Mouse (Mus musculus) spleen, adult 18-20 months (tissue): ENCODE measurements around the gene Map3k1.

Experiments
- DNase-seq, 2 experiments: peaks; one replicate each; pipeline ENCODE4 v3.0.0; 2022; ENCODE audit warnings: mixed read lengths in 2 of 2

Gene Map3k1

GRCm38 (mm10) chr13:111808637-111809465, at the start of gene Map3k1:
Gene Map3k1, minus strand, starts transcription at chr13:111808993.
- peak; percentile 71 to 80 for DNase-seq

- no peak for DNase-seq
Observed at GRCm38 (mm10) chr13:111856786-111857455, 48.1 kb upstream of the Map3k1 start.

GRCm38 (mm10) chr13:111856232-111856631, 47.4 kb upstream of the Map3k1 start:
- no peak for DNase-seq

GRCm38 (mm10) chr13:111852451-111853224, 43.8 kb upstream of the Map3k1 start:
- no peak for DNase-seq

GRCm38 (mm10) chr13:111850046-111850837, 41.4 kb upstream of the Map3k1 start:
- no peak for DNase-seq

- DNase-seq: peak; percentile 26 to 43
Observed at GRCm38 (mm10) chr13:111845471-111845870, 36.7 kb upstream of the Map3k1 start.

GRCm38 (mm10) chr13:111844313-111844712, 35.5 kb upstream of the Map3k1 start:
- no peak for DNase-seq

- no peak for DNase-seq
Observed at GRCm38 (mm10) chr13:111835787-111836186, 27.0 kb upstream of the Map3k1 start.

- DNase-seq: no peak
Observed at GRCm38 (mm10) chr13:111834613-111835012, 25.8 kb upstream of the Map3k1 start.

- DNase-seq: no peak
Observed at GRCm38 (mm10) chr13:111829473-111829872, 20.7 kb upstream of the Map3k1 start.

- no peak for DNase-seq
Observed at GRCm38 (mm10) chr13:111827481-111827880, 18.7 kb upstream of the Map3k1 start.

- no peak for DNase-seq
Observed at GRCm38 (mm10) chr13:111824178-111824577, 15.4 kb upstream of the Map3k1 start.

GRCm38 (mm10) chr13:111821727-111822375, 13.1 kb upstream of the Map3k1 start:
- no peak for DNase-seq

- peak; percentile 66 to 68 for DNase-seq
Observed at GRCm38 (mm10) chr13:111819618-111820385, 11.0 kb upstream of the Map3k1 start.

- no peak for DNase-seq
Observed at GRCm38 (mm10) chr13:111819106-111819505, 10.3 kb upstream of the Map3k1 start.

GRCm38 (mm10) chr13:111818216-111818903, 9.6 kb upstream of the Map3k1 start:
- no peak for DNase-seq

GRCm38 (mm10) chr13:111817773-111818172, 9.0 kb upstream of the Map3k1 start:
- no peak for DNase-seq

- no peak for DNase-seq
Observed at GRCm38 (mm10) chr13:111816431-111816830, 7.6 kb upstream of the Map3k1 start.

- no peak for DNase-seq
Observed at GRCm38 (mm10) chr13:111815486-111815885, 6.7 kb upstream of the Map3k1 start.

GRCm38 (mm10) chr13:111815017-111815416, 6.2 kb upstream of the Map3k1 start:
- no peak for DNase-seq
